Mouse (Mus musculus) forebrain, embryonic 16.5 days (tissue): ENCODE measurements at regions not wholly inside any gene's neighbourhood (a gene's known extent, or its start where the extent isn't known, plus 50 kb on each side); places are given as distances from the start of the nearest gene placed in this dataset.
A peak's percentile ranks its signal among the peaks of the same experiment; 100 is the strongest.

Experiments used
- ATAC-seq: fragments of 200-750 bp; cut with Nextera tagmentation; 2 replicates; pipeline ENCODE4 v1.8.0; 2017; ENCODE audit warnings: mild to moderate bottlenecking, moderate library complexity
- H3K27ac ChIP-seq: fragments of 300-500 bp; sonication (generic); 2 replicates; pipeline ENCODE4 v1.5.1; 2014; ENCODE audit warnings: low read length, control low read depth
- H3K27me3 ChIP-seq: fragments of 300-500 bp; sonication (generic); replicated peaks from 2 replicates; pipeline ENCODE4 v1.6.1; 2014; ENCODE audit warnings: low read length; ENCODE audit not compliant: control insufficient read depth, insufficient read depth
- H3K36me3 ChIP-seq: fragments of 300-500 bp; sonication (generic); 2 replicates; pipeline ENCODE4 v1.6.1; 2014; ENCODE audit not compliant: control insufficient read depth, insufficient read depth
- H3K4me1 ChIP-seq: fragments of 300-500 bp; sonication (generic); replicated peaks from 2 replicates; pipeline ENCODE4 v1.6.1; 2014; ENCODE audit warnings: low read length; ENCODE audit not compliant: control insufficient read depth, insufficient read depth
- H3K4me2 ChIP-seq: fragments of 300-500 bp; sonication (generic); 2 replicates; pipeline ENCODE4 v1.6.1; 2014; ENCODE audit warnings: mild to moderate bottlenecking, low read length, control low read depth
- H3K4me3 ChIP-seq: fragments of 300-500 bp; sonication (generic); replicated peaks from 2 replicates; pipeline ENCODE4 v1.5.1; 2014; ENCODE audit warnings: mild to moderate bottlenecking, low read length, control low read depth
- H3K9ac ChIP-seq: fragments of 300-500 bp; sonication (generic); replicated peaks from 2 replicates; pipeline ENCODE4 v1.6.1; 2014; ENCODE audit warnings: low read depth, low read length, control low read depth
- H3K9me3 ChIP-seq: fragments of 300-500 bp; sonication (generic); 2 replicates; pipeline ENCODE4 v1.6.1; 2016; ENCODE audit warnings: low read length; ENCODE audit not compliant: control insufficient read depth
- WGBS: fragments of 180-500 bp; shearing (Covaris S2); extraction: QIAGEN DNeasy Blood & Tissue Kit; methylation state at CpG from one replicate; pipeline ENCODE4 v1.1.7; 2014; 5-methylcytosine and 5-hydroxymethylcytosine counted together

- H3K4me2 ChIP-seq, result no peak overlapping the region
- 87% methylated on average over 2 of the region's 2 CpGs for WGBS
- ATAC-seq, result no peak
Measured at GRCm38 (mm10) chr12:12756301-12756948, 185.3 kb downstream of the Mycn start.

GRCm38 (mm10) chr12:12753849-12754248 lies 187.9 kb downstream of the Mycn start:
- H3K9ac ChIP-seq, result no peak overlapping the region
- WGBS, result 3% methylated on average over 9 of the region's 9 CpGs

More at GRCm38 (mm10) chr12:12756301-12756948, 185.3 kb downstream of the Mycn start:
- Histone ChIP-seq H3K9ac (no peak overlapping the region), H3K27me3 (no peaks in the 10 kb centered on the region), H3K36me3 (no peaks in the 10 kb centered on the region), H3K27ac (no peak overlapping the region), H3K4me3 (no peak overlapping the region), H3K9me3 (no peaks in the 10 kb centered on the region), H3K4me1 (no peaks in the 10 kb centered on the region)

GRCm38 (mm10) chr12:12751670-12752426 lies 189.9 kb downstream of the Mycn start:
- H3K27me3 ChIP-seq, result no peaks in the 10 kb centered on the region
- H3K9ac ChIP-seq, result no peak overlapping the region
- H3K9me3 ChIP-seq, result no peaks in the 10 kb centered on the region
- H3K4me2 ChIP-seq, result no peak overlapping the region
- 93% methylated on average over 10 of the region's 10 CpGs for WGBS
- H3K4me1 ChIP-seq, result no peaks in the 10 kb centered on the region
- H3K4me3 ChIP-seq, result no peak overlapping the region
- no peaks in the 10 kb centered on the region for H3K36me3 ChIP-seq
- no peak overlapping the region for H3K27ac ChIP-seq
- ATAC-seq, result no peak

More at GRCm38 (mm10) chr12:12753849-12754248, 187.9 kb downstream of the Mycn start:
- Histone ChIP-seq H3K4me1 (no peaks in the 10 kb centered on the region), H3K36me3 (no peaks in the 10 kb centered on the region), H3K27me3 (no peaks in the 10 kb centered on the region), H3K9me3 (no peaks in the 10 kb centered on the region), H3K27ac (no peak overlapping the region), H3K4me3 (no peak overlapping the region), H3K4me2 (no peak overlapping the region)
- no peak for ATAC-seq

- 81% methylated on average over 3 of the region's 3 CpGs for WGBS
- Histone ChIP-seq H3K4me2 (no peak overlapping the region), H3K27me3 (no peaks in the 10 kb centered on the region), H3K4me3 (no peak overlapping the region), H3K27ac (no peak overlapping the region), H3K9me3 (no peaks in the 10 kb centered on the region), H3K9ac (no peak overlapping the region), H3K4me1 (no peaks in the 10 kb centered on the region), H3K36me3 (no peaks in the 10 kb centered on the region)
- ATAC-seq, result no peak
Measured at GRCm38 (mm10) chr12:12749690-12750089, 192.0 kb downstream of the Mycn start.

GRCm38 (mm10) chr12:12746852-12747454 lies 194.8 kb downstream of the Mycn start:
- Histone ChIP-seq H3K9ac (no peak overlapping the region), H3K9me3 (no peaks in the 10 kb centered on the region), H3K4me1 (no peaks in the 10 kb centered on the region), H3K4me3 (no peak overlapping the region), H3K36me3 (no peaks in the 10 kb centered on the region), H3K4me2 (no peak overlapping the region), H3K27ac (no peak overlapping the region), H3K27me3 (no peaks in the 10 kb centered on the region)
- WGBS, result 48% methylated on average over 4 of the region's 4 CpGs
- ATAC-seq, result no peak

- Histone ChIP-seq H3K9me3 (no peaks in the 10 kb centered on the region), H3K4me1 (peaks cover 3% of the 10 kb centered on the region), H3K9ac (no peak overlapping the region), H3K4me3 (no peak overlapping the region), H3K27me3 (no peaks in the 10 kb centered on the region), H3K36me3 (no peaks in the 10 kb centered on the region), H3K27ac (no peak overlapping the region), H3K4me2 (no peak overlapping the region)
- ATAC-seq, result no peak
- WGBS, result 74% methylated on average over 2 of the region's 2 CpGs
Measured at GRCm38 (mm10) chr12:12744492-12744891, 197.2 kb downstream of the Mycn start.

- Histone ChIP-seq H3K9ac (no peak overlapping the region), H3K4me1 (peaks cover 14% of the 10 kb centered on the region), H3K4me2 (no peak overlapping the region), H3K27me3 (no peaks in the 10 kb centered on the region), H3K4me3 (no peak overlapping the region), H3K27ac (0 out of 2 replicates have a peak overlapping the region, but pooled peaks have one; percentile 31), H3K9me3 (no peaks in the 10 kb centered on the region), H3K36me3 (no peaks in the 10 kb centered on the region)
- WGBS, result 10% methylated on average over 12 of the region's 12 CpGs
- ATAC-seq, result peak; percentile 71
Measured at GRCm38 (mm10) chr12:12738631-12739331, 202.9 kb downstream of the Mycn start.

- no peak overlapping the region for H3K4me3 ChIP-seq
- H3K27me3 ChIP-seq, result 0 out of 2 replicates have a peak, but pooled peaks cover 2% of the 10 kb centered on the region
- peak overlapping the region; percentile 4; the same call in 1 of the 2 replicates for H3K4me2 ChIP-seq
- no peaks in the 10 kb centered on the region for H3K36me3 ChIP-seq
- no peak overlapping the region for H3K27ac ChIP-seq
- peaks cover 30% of the 10 kb centered on the region for H3K4me1 ChIP-seq
- no peaks in the 10 kb centered on the region for H3K9me3 ChIP-seq
- ATAC-seq, result no peak
- 4% methylated on average over 9 of the region's 9 CpGs for WGBS
- H3K9ac ChIP-seq, result no peak overlapping the region
Measured at GRCm38 (mm10) chr12:12725797-12726196, 215.9 kb downstream of the Mycn start.

- 4% methylated on average over 13 of the region's 13 CpGs for WGBS
- no peak overlapping the region for H3K27ac ChIP-seq
Measured at GRCm38 (mm10) chr12:12725075-12725474, 216.6 kb downstream of the Mycn start.

More at GRCm38 (mm10) chr12:12725075-12725474, 216.6 kb downstream of the Mycn start:
- peak; percentile 32; the same call in 1 of the 2 replicates for ATAC-seq
- peaks cover 30% of the 10 kb centered on the region for H3K4me1 ChIP-seq
- 0 out of 2 replicates have a peak, but pooled peaks cover 2% of the 10 kb centered on the region for H3K27me3 ChIP-seq
- no peak overlapping the region for H3K4me3 ChIP-seq
- no peak overlapping the region for H3K4me2 ChIP-seq
- no peaks in the 10 kb centered on the region for H3K36me3 ChIP-seq
- no peak overlapping the region for H3K9ac ChIP-seq
- no peaks in the 10 kb centered on the region for H3K9me3 ChIP-seq
